In genomic region chr14:51893809-51894208, GRCm38 (mm10) we compare ENCODE assay signal across 24 mouse cellular contexts. TPM values are rescaled to one million over a fixed set of nuclear protein-coding genes. Genes with fewer than 3 reads are reported as not detected.
DNase-seq lines count a peak whose midpoint lies in the region; ATAC-seq and TF ChIP-seq lines count a peak whose summit lies in the region.
"Had no signal": no experiment of that assay in that cellular context is flagged by ENCODE, and none has a peak within 500 bp of the region (broad histone marks: within the 10 kb centered on the region; RNA-seq: fewer than 3 reads in every experiment).

No protein-coding gene starts in this region.

- no peak overlapping the region for H3K9ac ChIP-seq in embryonic facial prominence, embryonic 11.5 days (replicated peaks; ENCODE audit: low read length)
- no peak overlapping the region for H3K9ac ChIP-seq in lung, embryonic 14.5 days
- no peak overlapping the region for H3K9ac ChIP-seq in liver, embryonic 16.5 days (ENCODE audit: low read depth, low read length)
- H3K9ac ChIP-seq: embryonic facial prominence, embryonic 12.5 days had no signal

- DNase-seq in embryonic facial prominence, embryonic 11.5 days (ENCODE audit: low spot score): no peak
- no peak for DNase-seq in embryonic facial prominence, embryonic 10.5 days (ENCODE audit: low spot score)
- DNase-seq in lung, embryonic 14.5 days: no peak
- no peak for DNase-seq in lung, postnatal 25 days (ENCODE audit: low spot score)
- peak; percentile 2 for DNase-seq in ZHBTc4 (ENCODE audit: low read depth, low spot score)
- no peak for DNase-seq in cerebellum, adult 9-10 months
- DNase-seq in layer of hippocampus, postnatal 25 days (ENCODE audit: extremely low spot score in 1 of 2, low spot score in 1 of 2): no peak
- DNase-seq: adrenal gland, adult 8-10 months; cerebellum, adult 11 months; cerebellum, postnatal 36 days; heart, adult 2 months; kidney, adult 8-10 months; kidney, postnatal 36 days; layer of hippocampus, adult 9-11 months had no signal

- 35% methylated on average over 3 of the region's 3 CpGs for WGBS in embryonic facial prominence, embryonic 11.5 days
- WGBS in embryonic facial prominence, embryonic 10.5 days: 55% methylated on average over 3 of the region's 3 CpGs
- 41% methylated on average over 3 of the region's 3 CpGs for WGBS in lung, embryonic 14.5 days
- 34% methylated on average over 3 of the region's 3 CpGs for WGBS in liver, embryonic 16.5 days (ENCODE audit: insufficient replicate concordance)

- no peak for TF ChIP-seq CTCF in lung, embryonic 14.5 days (IDR thresholded peaks at IDR 0.05; ENCODE audit: low read depth)

- no peak overlapping the region for H3K4me3 ChIP-seq in embryonic facial prominence, embryonic 11.5 days (ENCODE audit: low read depth, low read length)
- no peak overlapping the region for H3K4me3 ChIP-seq in embryonic facial prominence, embryonic 10.5 days
- no peak overlapping the region for H3K4me3 ChIP-seq in lung, embryonic 14.5 days (ENCODE audit: low read depth, low read length)
- no peak overlapping the region for H3K4me3 ChIP-seq in liver, embryonic 16.5 days (ENCODE audit: low read depth, low read length)
- H3K4me3 ChIP-seq: embryonic facial prominence, embryonic 12.5 days; heart, adult 2 months; megakaryocyte, embryonic 14.5 days had no signal

- no peak overlapping the region for H3K4me2 ChIP-seq in embryonic facial prominence, embryonic 11.5 days (ENCODE audit: low read depth, low read length)
- H3K4me2 ChIP-seq in lung, embryonic 14.5 days: no peak overlapping the region
- H3K4me2 ChIP-seq in liver, embryonic 16.5 days (ENCODE audit: low read depth, low read length): no peak overlapping the region
- H3K4me2 ChIP-seq: embryonic facial prominence, embryonic 12.5 days had no signal

- no peaks in the 10 kb centered on the region for H3K27me3 ChIP-seq in embryonic facial prominence, embryonic 11.5 days (ENCODE audit: control insufficient read depth, insufficient read depth, low read length)
- H3K27me3 ChIP-seq in embryonic facial prominence, embryonic 10.5 days (replicated peaks; ENCODE audit: low read depth, poor library complexity, severe bottlenecking): no peaks in the 10 kb centered on the region
- H3K27me3 ChIP-seq in lung, embryonic 14.5 days (ENCODE audit: insufficient read depth, low read length): no peaks in the 10 kb centered on the region
- H3K27me3 ChIP-seq in liver, embryonic 16.5 days (ENCODE audit: control insufficient read depth, insufficient read depth, low read depth, low read length): no peaks in the 10 kb centered on the region
- H3K27me3 ChIP-seq: embryonic facial prominence, embryonic 12.5 days; megakaryocyte, embryonic 14.5 days had no signal

- no peak overlapping the region for H3K27ac ChIP-seq in embryonic facial prominence, embryonic 11.5 days (replicated peaks; ENCODE audit: low read depth, low read length)
- H3K27ac ChIP-seq in embryonic facial prominence, embryonic 10.5 days (replicated peaks): no peak overlapping the region
- H3K27ac ChIP-seq in lung, embryonic 14.5 days (ENCODE audit: low read depth): peak overlapping the region; percentile 42; the same call in 1 of the 2 replicates
- no peak overlapping the region for H3K27ac ChIP-seq in liver, embryonic 16.5 days (ENCODE audit: low read length)
- H3K27ac ChIP-seq: embryonic facial prominence, embryonic 12.5 days; heart, adult 2 months had no signal

- peaks cover 10% of the 10 kb centered on the region for H3K36me3 ChIP-seq in embryonic facial prominence, embryonic 11.5 days (replicated peaks; ENCODE audit: control insufficient read depth, insufficient read depth, low read depth, low read length)
- H3K36me3 ChIP-seq in embryonic facial prominence, embryonic 10.5 days (replicated peaks): peaks cover 38% of the 10 kb centered on the region
- peaks cover 37% of the 10 kb centered on the region for H3K36me3 ChIP-seq in lung, embryonic 14.5 days (ENCODE audit: insufficient read depth)
- peaks cover 23% of the 10 kb centered on the region for H3K36me3 ChIP-seq in liver, embryonic 16.5 days (ENCODE audit: control insufficient read depth, insufficient read depth)

- no peaks in the 10 kb centered on the region for H3K4me1 ChIP-seq in embryonic facial prominence, embryonic 11.5 days (ENCODE audit: control insufficient read depth, insufficient read depth, low read length)
- H3K4me1 ChIP-seq in embryonic facial prominence, embryonic 10.5 days: peaks cover 9% of the 10 kb centered on the region; the same call in 1 of the 2 replicates
- no peaks in the 10 kb centered on the region; the same call in 1 of the 2 replicates for H3K4me1 ChIP-seq in lung, embryonic 14.5 days (ENCODE audit: insufficient read depth)
- peaks cover 9% of the 10 kb centered on the region for H3K4me1 ChIP-seq in liver, embryonic 16.5 days (ENCODE audit: control insufficient read depth, low read depth, low read length)
- H3K4me1 ChIP-seq: embryonic facial prominence, embryonic 12.5 days had no signal

- H3K9me3 ChIP-seq in embryonic facial prominence, embryonic 11.5 days (replicated peaks; ENCODE audit: control insufficient read depth, low read length): no peaks in the 10 kb centered on the region
- H3K9me3 ChIP-seq in embryonic facial prominence, embryonic 10.5 days: no peaks in the 10 kb centered on the region
- no peaks in the 10 kb centered on the region for H3K9me3 ChIP-seq in lung, embryonic 14.5 days (ENCODE audit: low read depth, low read length)
- no peaks in the 10 kb centered on the region for H3K9me3 ChIP-seq in liver, embryonic 16.5 days (replicated peaks; ENCODE audit: control insufficient read depth, low read length)
- H3K9me3 ChIP-seq: embryonic facial prominence, embryonic 12.5 days; megakaryocyte, embryonic 14.5 days had no signal

- 0 out of 2 replicates have a peak, but pooled peaks have one; percentile 8 for ATAC-seq in embryonic facial prominence, embryonic 11.5 days (replicated peaks; ENCODE audit: insufficient number of reproducible peaks, low FRiP score, low TSS enrichment, low read depth)
- ATAC-seq in lung, embryonic 14.5 days (ENCODE audit: insufficient read depth): 0 out of 2 replicates have a peak, but pooled peaks have one; percentile 35
- ATAC-seq in liver, embryonic 16.5 days (ENCODE audit: low read depth): peak; percentile 30; the same call in 1 of the 2 replicates

RNA-seq across cellular contexts. Expression of gene Slc39a2, which starts 1.1 kb away (rescaled TPM):
- polyA plus RNA-seq in embryonic facial prominence, embryonic 11.5 days (2014; fragmentation: Nextera tagmentation; extraction: Ambion mirVana): 0.36 and 0.50 TPM in 2 replicates
- polyA plus RNA-seq in embryonic facial prominence, embryonic 10.5 days (2016; fragmentation: Nextera tagmentation; extraction: Ambion mirVana): 0.60 and 0.62 TPM in 2 replicates
- polyA plus RNA-seq in lung, embryonic 14.5 days (2014; fragmentation: Nextera tagmentation; extraction: Ambion mirVana): 0.07 and 0.42 TPM in 2 replicates
- polyA plus RNA-seq in liver, embryonic 16.5 days (2015; fragmentation: Nextera tagmentation; extraction: Ambion mirVana): 0.06 and 0.09 TPM in 2 replicates
- 1 to 10 TPM; 4.8 to 6.6 TPM for total RNA-seq in layer of hippocampus, postnatal 25 days (2021)

RNA-seq across cellular contexts. Expression of gene Mettl17, which starts 9.2 kb away (rescaled TPM):
- 37.9 and 41.5 TPM in 2 replicates for polyA plus RNA-seq in embryonic facial prominence, embryonic 11.5 days (2014; fragmentation: Nextera tagmentation; extraction: Ambion mirVana)
- 52.4 and 53.0 TPM in 2 replicates for polyA plus RNA-seq in embryonic facial prominence, embryonic 10.5 days (2016; fragmentation: Nextera tagmentation; extraction: Ambion mirVana)
- 32.4 and 38.4 TPM in 2 replicates for polyA plus RNA-seq in lung, embryonic 14.5 days (2014; fragmentation: Nextera tagmentation; extraction: Ambion mirVana)
- polyA plus RNA-seq in liver, embryonic 16.5 days (2015; fragmentation: Nextera tagmentation; extraction: Ambion mirVana): 10.8 and 12.9 TPM in 2 replicates
- 10 to 100 TPM; 25.2 to 38.9 TPM for total RNA-seq in layer of hippocampus, postnatal 25 days (2021)

RNA-seq across cellular contexts. Expression of gene Ndrg2, which starts 20.1 kb away (rescaled TPM):
- polyA plus RNA-seq in embryonic facial prominence, embryonic 11.5 days (2014; fragmentation: Nextera tagmentation; extraction: Ambion mirVana): 11.0 and 12.8 TPM in 2 replicates
- polyA plus RNA-seq in embryonic facial prominence, embryonic 10.5 days (2016; fragmentation: Nextera tagmentation; extraction: Ambion mirVana): 15.4 and 16.6 TPM in 2 replicates
- 22.7 and 24.0 TPM in 2 replicates for polyA plus RNA-seq in lung, embryonic 14.5 days (2014; fragmentation: Nextera tagmentation; extraction: Ambion mirVana)
- polyA plus RNA-seq in liver, embryonic 16.5 days (2015; fragmentation: Nextera tagmentation; extraction: Ambion mirVana): 51.8 and 66.4 TPM in 2 replicates
- total RNA-seq in layer of hippocampus, postnatal 25 days (2021): 100 to 1,000 TPM; 823 to 845 TPM

RNA-seq across cellular contexts. Expression of gene Tppp2, which starts 24.4 kb away (rescaled TPM):
- polyA plus RNA-seq in embryonic facial prominence, embryonic 11.5 days (2014; fragmentation: Nextera tagmentation; extraction: Ambion mirVana): not detected in 2 replicates
- not detected in 2 replicates for polyA plus RNA-seq in embryonic facial prominence, embryonic 10.5 days (2016; fragmentation: Nextera tagmentation; extraction: Ambion mirVana)
- not detected in 2 replicates for polyA plus RNA-seq in lung, embryonic 14.5 days (2014; fragmentation: Nextera tagmentation; extraction: Ambion mirVana)
- not detected in 2 replicates for polyA plus RNA-seq in liver, embryonic 16.5 days (2015; fragmentation: Nextera tagmentation; extraction: Ambion mirVana)
- total RNA-seq in layer of hippocampus, postnatal 25 days (2021): not detected
- total RNA-seq: adrenal gland, adult 8-10 months; heart, adult 2 months; left cerebral cortex, postnatal 14 days had no signal
- polyA plus RNA-seq: brain, embryonic 14.5 days; CD4-positive, CD25-positive, alpha-beta regulatory T cell, adult 4 months; embryonic facial prominence, embryonic 12.5 days; heart, postnatal 0 days; limb, embryonic 14.5 days; midbrain, embryonic 16.5 days had no signal

RNA-seq across cellular contexts. Expression of gene Rnase13, which starts 28.8 kb away (rescaled TPM):
- not detected in 2 replicates for polyA plus RNA-seq in embryonic facial prominence, embryonic 11.5 days (2014; fragmentation: Nextera tagmentation; extraction: Ambion mirVana)
- polyA plus RNA-seq in embryonic facial prominence, embryonic 10.5 days (2016; fragmentation: Nextera tagmentation; extraction: Ambion mirVana): not detected in 2 replicates
- not detected in 2 replicates for polyA plus RNA-seq in lung, embryonic 14.5 days (2014; fragmentation: Nextera tagmentation; extraction: Ambion mirVana)
- polyA plus RNA-seq in liver, embryonic 16.5 days (2015; fragmentation: Nextera tagmentation; extraction: Ambion mirVana): not detected in 2 replicates
- total RNA-seq in layer of hippocampus, postnatal 25 days (2021): not detected
- total RNA-seq: adrenal gland, adult 8-10 months; gastrocnemius, adult 8-10 months; heart, adult 2 months; left cerebral cortex, postnatal 14 days had no signal
- polyA plus RNA-seq: brain, embryonic 14.5 days; CD4-positive, CD25-positive, alpha-beta regulatory T cell, adult 4 months; embryonic facial prominence, embryonic 12.5 days; heart, adult 2 months; heart, postnatal 0 days; limb, embryonic 14.5 days; midbrain, embryonic 16.5 days had no signal
